Mouse (Mus musculus) granulocyte monocyte progenitor cell, adult 5-6 weeks (primary cell): ENCODE results near the gene Ccdc92b. TPM values are rescaled to one million over a fixed set of nuclear protein-coding genes. Genes with fewer than 3 reads are reported as not detected.

Experiments
- ATAC-seq: replicated peaks from 2 replicates; pipeline ENCODE4 v1.8.0; 2016; ENCODE audit warnings: mild to moderate bottlenecking, moderate TSS enrichment, inconsistent platforms; ENCODE audit not compliant: poor library complexity, severe bottlenecking
- total RNA-seq, 2 experiments: library from RNA; stranded (forward) in 1 of 2; stranded (reverse) in 1 of 2; fragments of 200-712, 200-1000 nt in 1 of 2; fragments of >200 nt in 1 of 2; fragmentation: Nextera tagmentation in 1 of 2; gene quantifications; 2 replicates each; pipeline ENCODE4 v1.2.3; 2014 to 2017

Gene Ccdc92b
- total RNA-seq, 2 experiments from 2014 or later = not detected

DNA sequence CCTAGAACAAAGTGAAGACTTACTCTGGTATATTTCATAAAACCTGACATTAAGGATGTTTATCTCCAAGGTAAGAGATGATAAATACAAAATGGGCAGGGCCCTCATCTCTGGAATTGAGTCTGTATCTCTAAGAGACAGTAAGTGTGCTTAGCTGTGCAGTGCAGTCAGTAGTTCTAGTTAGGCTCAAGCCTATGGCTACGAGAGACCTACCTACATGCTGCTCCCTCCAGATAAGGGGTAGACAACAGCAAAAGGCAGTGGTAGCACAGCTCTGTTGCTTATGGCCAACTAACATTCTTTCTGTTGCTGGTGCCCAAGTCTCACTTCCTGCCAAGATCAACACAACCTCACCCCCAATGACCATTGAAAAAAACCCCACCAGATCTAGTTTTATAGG lies 54.2 kb downstream of the Ccdc92b start:
- no peak for ATAC-seq

GRCm38 (mm10) chr11:74674713-74675112 lies 55.3 kb downstream of the Ccdc92b start:
- ATAC-seq = no peak

- no peak for ATAC-seq
These were observed 55.8 kb downstream of the Ccdc92b start for GRCm38 (mm10) chr11:74675156-74675555.

Other genes starting within 250 kb of the Ccdc92b start
- 1.1 and 3.2 TPM in 2 replicates for gene Rap1gap2, start 8.7 kb upstream of the Ccdc92b start, total RNA-seq (2014; fragmentation: Nextera tagmentation)
- 0.78 and 0.82 TPM in 2 replicates for gene Rap1gap2, start 8.7 kb upstream of the Ccdc92b start, total RNA-seq (2017)
- 63.8 and 74.4 TPM in 2 replicates for gene Cluh, start 29.9 kb downstream of the Ccdc92b start, total RNA-seq (2014; fragmentation: Nextera tagmentation)
- gene Cluh, start 29.9 kb downstream of the Ccdc92b start, total RNA-seq (2017) = 32.1 and 35.3 TPM in 2 replicates
- 35.1 and 40.4 TPM in 2 replicates for gene Pafah1b1, start 105.1 kb downstream of the Ccdc92b start, total RNA-seq (2014; fragmentation: Nextera tagmentation)
- 54.1 and 77.2 TPM in 2 replicates for gene Pafah1b1, start 105.1 kb downstream of the Ccdc92b start, total RNA-seq (2017)
- gene Mettl16, start 151.2 kb downstream of the Ccdc92b start, total RNA-seq (2014; fragmentation: Nextera tagmentation) = 16.2 and 18.0 TPM in 2 replicates
- gene Mettl16, start 151.2 kb downstream of the Ccdc92b start, total RNA-seq (2017) = 43.8 and 47.0 TPM in 2 replicates
- gene Mnt, start 211.3 kb downstream of the Ccdc92b start, total RNA-seq (2014; fragmentation: Nextera tagmentation) = 14.4 and 20.2 TPM in 2 replicates
- 5.3 and 6.0 TPM in 2 replicates for gene Mnt, start 211.3 kb downstream of the Ccdc92b start, total RNA-seq (2017)